Mouse (Mus musculus): Measurements from ENCODE around the gene Crim1.

Gene Crim1

GRCm38 (mm10) chr17:78253587-78253986 is 53.5 kb downstream of the Crim1 start:
- DNase-seq (ENCODE audit: low read depth): peak; percentile 40

GRCm38 (mm10) chr17:78254256-78254655 is 54.2 kb downstream of the Crim1 start:
- DNase-seq (ENCODE audit: low read depth): no peak

GRCm38 (mm10) chr17:78255711-78256110 is 55.7 kb downstream of the Crim1 start:
- DNase-seq (ENCODE audit: low read depth): no peak

GRCm38 (mm10) chr17:78256534-78256933 is 56.5 kb downstream of the Crim1 start:
- no peak for DNase-seq (ENCODE audit: low read depth)

- DNase-seq (ENCODE audit: low read depth): no peak
Observed at GRCm38 (mm10) chr17:78261684-78262083, 61.6 kb downstream of the Crim1 start.

- no peak for DNase-seq (ENCODE audit: low read depth)
Observed at GRCm38 (mm10) chr17:78264116-78264515, 64.1 kb downstream of the Crim1 start.

GRCm38 (mm10) chr17:78265135-78265534 is 65.1 kb downstream of the Crim1 start:
- DNase-seq (ENCODE audit: low read depth): no peak

GRCm38 (mm10) chr17:78266271-78266670 is 66.2 kb downstream of the Crim1 start:
- DNase-seq (ENCODE audit: low read depth): no peak

GRCm38 (mm10) chr17:78268591-78268990 is 68.5 kb downstream of the Crim1 start:
- DNase-seq (ENCODE audit: low read depth): no peak

GRCm38 (mm10) chr17:78269311-78269710 is 69.3 kb downstream of the Crim1 start:
- no peak for DNase-seq (ENCODE audit: low read depth)

- DNase-seq (ENCODE audit: low read depth): no peak
Observed at GRCm38 (mm10) chr17:78270019-78270418, 70.0 kb downstream of the Crim1 start.

GRCm38 (mm10) chr17:78271731-78272130 is 71.7 kb downstream of the Crim1 start:
- DNase-seq (ENCODE audit: low read depth): no peak

- no peak for DNase-seq (ENCODE audit: low read depth)
Observed at GRCm38 (mm10) chr17:78272142-78272541, 72.1 kb downstream of the Crim1 start.

GRCm38 (mm10) chr17:78272713-78273483 is 72.8 kb downstream of the Crim1 start:
- peak; percentile 9 for DNase-seq (ENCODE audit: low read depth)

GRCm38 (mm10) chr17:78273875-78274274 is 73.8 kb downstream of the Crim1 start:
- peak; percentile 21 for DNase-seq (ENCODE audit: low read depth)

- peak; percentile 76 for DNase-seq (ENCODE audit: low read depth)
Observed at GRCm38 (mm10) chr17:78274609-78275506, 74.8 kb downstream of the Crim1 start.

GRCm38 (mm10) chr17:78275507-78275813 is 75.4 kb downstream of the Crim1 start:
- peak; percentile 31 for DNase-seq (ENCODE audit: low read depth)

- DNase-seq (ENCODE audit: low read depth): no peak
Observed at GRCm38 (mm10) chr17:78279191-78279590, 79.1 kb downstream of the Crim1 start.

GRCm38 (mm10) chr17:78280991-78281712 is 81.1 kb downstream of the Crim1 start:
- no peak for DNase-seq (ENCODE audit: low read depth)

- no peak for DNase-seq (ENCODE audit: low read depth)
Observed at GRCm38 (mm10) chr17:78283271-78283992, 83.4 kb downstream of the Crim1 start.

GRCm38 (mm10) chr17:78286021-78286420 is 86.0 kb downstream of the Crim1 start:
- no peak for DNase-seq (ENCODE audit: low read depth)

- DNase-seq (ENCODE audit: low read depth): no peak
Observed at GRCm38 (mm10) chr17:78287391-78287790, 87.3 kb downstream of the Crim1 start.

Data from induced T-regulatory cell, adult 2 months (primary cell).